Mouse (Mus musculus) lung, adult 10 weeks (tissue): ENCODE measurements around the gene Apba3. TPM values are rescaled to one million over a fixed set of nuclear protein-coding genes. Genes with fewer than 3 reads are reported as not detected.

Experiments
- polyA plus RNA-seq: library from polyadenylated mRNA; stranded (reverse); fragments of 350-450 nt; fragmentation: Illumina TruSeq; extraction: RNeasy Lipid Tissue Mini Kit (QIAGEN cat#74804); gene quantifications from one replicate; pipeline ENCODE4 v1.2.3, GENCODE M21; 2014; ENCODE audit warnings: low read depth, low replicate concordance; ENCODE audit not compliant: insufficient read depth

The Apba3 gene
- polyA plus RNA-seq: 42.2 TPM

GRCm38 (mm10) chr10:81266211-81267105, at the start of gene Apba3, which contains the start of gene Mrpl54:
Apba3 (plus strand) TSS chr10:81266960.
Mrpl54 (minus strand) TSS chr10:81266934.

GRCm38 (mm10) chr10:81230438-81231332, 36.1 kb upstream of the Apba3 start, which contains the start of gene Atcay:
Atcay (minus strand) TSS chr10:81230833.

GRCm38 (mm10) chr10:81232580-81233225, 34.1 kb upstream of the Apba3 start, which contains the start of gene Zfr2:
Zfr2 (plus strand) TSS chr10:81233155.

DNA sequence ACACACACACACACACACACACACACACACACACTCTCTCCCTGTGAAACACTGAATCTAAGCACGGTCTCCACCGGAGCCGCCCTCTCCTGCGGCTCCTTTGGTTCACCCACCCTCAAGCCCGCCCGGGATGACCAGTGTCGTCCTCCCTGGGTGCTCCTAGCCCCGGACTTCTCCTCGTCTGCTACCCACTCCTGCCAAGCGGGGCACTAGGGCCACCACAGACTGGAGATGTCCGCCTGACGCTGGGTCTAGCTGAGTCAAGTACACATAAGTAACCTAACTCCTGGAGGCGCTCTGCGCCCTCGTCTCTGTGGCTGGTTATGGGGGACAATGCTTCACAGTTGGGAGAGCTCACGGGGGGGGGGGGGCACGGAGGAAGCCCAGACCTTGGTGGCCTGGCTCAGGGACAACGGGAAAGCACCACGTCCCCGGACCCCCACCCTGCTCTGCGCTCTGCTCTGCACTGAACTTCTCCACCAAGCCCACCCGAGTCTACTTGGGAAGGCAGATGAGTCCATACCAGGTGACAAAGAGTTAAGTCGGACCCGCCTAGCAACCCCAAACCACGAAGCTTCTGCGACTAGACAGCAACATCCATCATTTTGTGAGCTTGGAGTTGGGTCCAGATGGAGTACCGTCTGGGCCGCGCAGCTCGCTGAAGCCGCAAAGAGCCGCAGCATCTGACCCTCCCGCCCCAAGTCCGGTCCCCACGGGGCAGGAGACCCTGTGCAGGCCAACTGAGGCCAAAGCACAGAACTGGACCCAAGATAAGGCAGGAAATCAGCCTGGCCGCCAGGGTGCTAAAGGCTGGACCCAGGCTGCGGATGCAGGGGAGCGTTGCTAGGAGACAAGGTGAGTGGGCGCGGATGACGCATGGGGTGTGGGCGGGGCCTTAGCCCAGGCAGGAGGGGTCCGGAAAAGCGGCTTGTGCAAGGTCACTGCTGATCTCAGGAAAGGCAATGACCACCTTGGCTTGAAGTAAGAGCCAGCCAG, 14.0 kb upstream of the Apba3 start, which contains the start of gene Matk:
TSS of gene Matk (plus strand) at position 512 of the 996 bp plus-strand sequence.

DNA sequence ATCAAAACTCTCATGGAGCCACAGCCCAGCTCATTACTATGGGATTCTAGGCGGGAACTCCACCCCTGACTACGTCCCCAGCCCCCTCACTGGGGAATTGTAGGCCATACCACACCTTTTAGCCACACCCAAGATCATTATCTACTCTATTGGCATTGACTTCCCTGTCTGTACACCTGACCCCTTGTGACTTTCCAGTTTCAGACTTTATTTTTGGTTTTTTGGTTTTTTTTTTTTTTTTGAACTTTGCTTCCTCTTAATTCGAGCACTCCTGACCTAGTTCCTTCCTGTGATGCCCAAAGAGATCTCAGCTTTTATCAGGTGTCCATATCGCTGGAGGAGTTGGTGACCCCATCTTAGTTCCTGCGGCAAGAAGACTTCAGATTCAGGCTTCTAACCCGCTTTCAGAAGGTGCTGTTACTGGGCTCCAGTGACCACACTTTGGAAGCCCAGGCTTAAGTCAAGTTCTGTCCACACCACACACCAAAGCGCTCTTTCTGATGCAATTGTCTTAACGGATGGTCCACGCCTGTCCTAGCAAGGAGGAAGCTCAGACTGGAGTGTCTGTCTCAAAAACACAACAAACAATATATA, 24.8 kb downstream of the Apba3 start, which contains the start of gene Tjp3:
TSS of gene Tjp3 (minus strand) at position 71 of the 594 bp plus-strand sequence.

GRCm38 (mm10) chr10:81292554-81293333, 26.0 kb downstream of the Apba3 start, which contains the start of gene Pip5k1c:
Pip5k1c (plus strand) TSS chr10:81292963.

GRCm38 (mm10) chr10:81320550-81321347, 54.0 kb downstream of the Apba3 start, which contains the start of gene Cactin:
Cactin (plus strand) TSS chr10:81321103.

Other genes with a start within 250 kb of the Apba3 start
- not detected for gene Diras1, start 241.3 kb upstream of the Apba3 start, polyA plus RNA-seq
- gene Slc39a3, start 229.5 kb upstream of the Apba3 start, polyA plus RNA-seq: 15.7 TPM
- gene Sgta, start 206.8 kb upstream of the Apba3 start, polyA plus RNA-seq: 57.6 TPM
- 9.9 TPM for gene Thop1, start 196.9 kb upstream of the Apba3 start, polyA plus RNA-seq
- gene Creb3l3, start 168.1 kb upstream of the Apba3 start, polyA plus RNA-seq: 0.13 TPM
- gene Map2k2, start 161.0 kb upstream of the Apba3 start, polyA plus RNA-seq: 73.9 TPM
- gene Zbtb7a, start 131.7 kb upstream of the Apba3 start, polyA plus RNA-seq: 10.0 TPM
- gene Pias4, start 99.0 kb upstream of the Apba3 start, polyA plus RNA-seq: 10.3 TPM
- 581 TPM for gene Eef2, start 90.3 kb upstream of the Apba3 start, polyA plus RNA-seq
- 45.1 TPM for gene Dapk3, start 84.0 kb upstream of the Apba3 start, polyA plus RNA-seq
- not detected for gene 4930442H23Rik, start 83.1 kb upstream of the Apba3 start, polyA plus RNA-seq
- gene Nmrk2, start 64.9 kb upstream of the Apba3 start, polyA plus RNA-seq: not detected
- gene Atcay, start 36.1 kb upstream of the Apba3 start, polyA plus RNA-seq: not detected
- 1.4 TPM for gene Zfr2, start 33.8 kb upstream of the Apba3 start, polyA plus RNA-seq
- 1.8 TPM for gene Matk, start 14.0 kb upstream of the Apba3 start, polyA plus RNA-seq
- 97.6 TPM for gene Mrpl54, start within 50 bp of the Apba3 start, polyA plus RNA-seq
- gene Tjp3, start 24.6 kb downstream of the Apba3 start, polyA plus RNA-seq: 11.5 TPM
- gene Pip5k1c, start 26.0 kb downstream of the Apba3 start, polyA plus RNA-seq: 25.9 TPM
- gene Cactin, start 54.1 kb downstream of the Apba3 start, polyA plus RNA-seq: 14.5 TPM
- gene Tbxa2r, start 61.8 kb downstream of the Apba3 start, polyA plus RNA-seq: 6.3 TPM
- gene Gipc3, start 76.3 kb downstream of the Apba3 start, polyA plus RNA-seq: 2.5 TPM
- gene Hmg20b, start 83.5 kb downstream of the Apba3 start, polyA plus RNA-seq: 37.1 TPM
- gene Mfsd12, start 90.5 kb downstream of the Apba3 start, polyA plus RNA-seq: 8.7 TPM
- gene 4930404N11Rik, start 98.9 kb downstream of the Apba3 start, polyA plus RNA-seq: 3.9 TPM
- gene Fzr1, start 111.6 kb downstream of the Apba3 start, polyA plus RNA-seq: 14.4 TPM
- gene Dohh, start 117.5 kb downstream of the Apba3 start, polyA plus RNA-seq: 41.2 TPM
- gene Gm48551, start 117.5 kb downstream of the Apba3 start, polyA plus RNA-seq: 1.4 TPM
- gene Gm48552, start 122.0 kb downstream of the Apba3 start, polyA plus RNA-seq: 1.4 TPM
- gene Smim24, start 126.1 kb downstream of the Apba3 start, polyA plus RNA-seq: 4.3 TPM
- 18.1 TPM for gene Nfic, start 188.7 kb downstream of the Apba3 start, polyA plus RNA-seq
- gene Celf5, start 215.7 kb downstream of the Apba3 start, polyA plus RNA-seq: 0.07 TPM
- gene Ncln, start 229.4 kb downstream of the Apba3 start, polyA plus RNA-seq: 39.1 TPM
- 17.6 TPM for gene S1pr4, start 233.2 kb downstream of the Apba3 start, polyA plus RNA-seq